Mouse (Mus musculus): ENCODE results near the gene Hmga2. TPM values are rescaled to one million over a fixed set of nuclear protein-coding genes. Genes with fewer than 3 reads are reported as not detected.

Hmga2 gene
- polyA plus RNA-seq, 2 experiments = 3.4 to 5.4 TPM

GRCm38 (mm10) chr10:120418211-120418610 lies 58.1 kb downstream of the Hmga2 start:
- Histone ChIP-seq H3K9ac (replicated peaks) (no peak overlapping the region), H3K4me1 (replicated peaks; ENCODE audit: control insufficient read depth in 2 of 2, insufficient read depth in 2 of 2, low read length in 1 of 2) (peaks cover 0 to 13% of the 10 kb centered on the region in 2 experiments; a peak in 2 of 4 replicates), H3K36me3 (replicated peaks; ENCODE audit: control insufficient read depth, insufficient read depth, low read depth) (no peaks in the 10 kb centered on the region), H3K27ac (no peak overlapping the region), H3K27me3 (ENCODE audit: control insufficient read depth, insufficient read depth, low read length) (no peaks in the 10 kb centered on the region), H3K4me2 (ENCODE audit: low read depth) (no peak overlapping the region), H3K4me3 (ENCODE audit: insufficient read depth in 1 of 2, low read depth in 2 of 2, low read length in 2 of 2) (no peak overlapping the region), H3K9me3 (ENCODE audit: control insufficient read depth, low read length) (no peaks in the 10 kb centered on the region)
- TF ChIP-seq EP300 (IDR thresholded peaks at IDR 0.05; ENCODE audit: low read depth) (no peak), CTCF (IDR thresholded peaks at IDR 0.05; ENCODE audit: low read depth) (no peak)
- no peak for ATAC-seq (ENCODE audit: insufficient read depth)
- WGBS (ENCODE audit: insufficient replicate concordance) = 68% methylated on average over 7 of the region's 7 CpGs
- no peak for DNase-seq (ENCODE audit: low read depth in 3 of 3, low spot score in 3 of 3)

- Histone ChIP-seq H3K27ac (no peak overlapping the region), H3K27me3 (ENCODE audit: control insufficient read depth, insufficient read depth, low read length) (no peaks in the 10 kb centered on the region), H3K4me3 (ENCODE audit: insufficient read depth in 1 of 2, low read depth in 2 of 2, low read length in 2 of 2) (no peak overlapping the region), H3K36me3 (replicated peaks; ENCODE audit: control insufficient read depth, insufficient read depth, low read depth) (no peaks in the 10 kb centered on the region), H3K9me3 (ENCODE audit: control insufficient read depth, low read length) (no peaks in the 10 kb centered on the region), H3K9ac (replicated peaks) (no peak overlapping the region), H3K4me2 (ENCODE audit: low read depth) (no peak overlapping the region), H3K4me1 (replicated peaks; ENCODE audit: control insufficient read depth in 2 of 2, insufficient read depth in 2 of 2, low read length in 1 of 2) (peaks cover 0 to 13% of the 10 kb centered on the region in 2 experiments; a peak in 2 of 4 replicates)
- TF ChIP-seq CTCF (IDR thresholded peaks at IDR 0.05; ENCODE audit: low read depth) (no peak), EP300 (IDR thresholded peaks at IDR 0.05; ENCODE audit: low read depth) (no peak)
- WGBS (ENCODE audit: insufficient replicate concordance) = 47% methylated on average over 7 of the region's 7 CpGs
- DNase-seq (ENCODE audit: low read depth in 3 of 3, low spot score in 3 of 3) (peak in 2 of 3 experiments; percentile 14 to 28), ATAC-seq (ENCODE audit: insufficient read depth) (peak; percentile 70)
Observed at GRCm38 (mm10) chr10:120417488-120418118, 58.7 kb downstream of the Hmga2 start.

- no peak for TF ChIP-seq EP300 (IDR thresholded peaks at IDR 0.05; ENCODE audit: low read depth)
- no peak for TF ChIP-seq CTCF (IDR thresholded peaks at IDR 0.05; ENCODE audit: low read depth)
- Histone ChIP-seq H3K27me3 (ENCODE audit: control insufficient read depth, insufficient read depth, low read length) (no peaks in the 10 kb centered on the region), H3K9me3 (ENCODE audit: control insufficient read depth, low read length) (no peaks in the 10 kb centered on the region), H3K4me2 (ENCODE audit: low read depth) (no peak overlapping the region), H3K4me3 (ENCODE audit: insufficient read depth in 1 of 2, low read depth in 2 of 2, low read length in 2 of 2) (no peak overlapping the region), H3K27ac (no peak overlapping the region), H3K36me3 (replicated peaks; ENCODE audit: control insufficient read depth, insufficient read depth, low read depth) (no peaks in the 10 kb centered on the region), H3K4me1 (replicated peaks; ENCODE audit: control insufficient read depth in 2 of 2, insufficient read depth in 2 of 2, low read length in 1 of 2) (peaks cover 0 to 13% of the 10 kb centered on the region in 2 experiments; a peak in 2 of 4 replicates), H3K9ac (replicated peaks) (no peak overlapping the region)
- 61% methylated on average over 5 of the region's 5 CpGs for WGBS (ENCODE audit: insufficient replicate concordance)
- DNase-seq (ENCODE audit: low read depth in 3 of 3, low spot score in 3 of 3) = no peak
- no peak for ATAC-seq (ENCODE audit: insufficient read depth)
Observed at GRCm38 (mm10) chr10:120417116-120417487, 59.2 kb downstream of the Hmga2 start.

- H3K27ac ChIP-seq = no peak overlapping the region
- ATAC-seq (ENCODE audit: insufficient read depth) = no peak
- no peak overlapping the region for H3K4me3 ChIP-seq (ENCODE audit: insufficient read depth in 1 of 2, low read depth in 2 of 2, low read length in 2 of 2)
- no peaks in the 10 kb centered on the region for H3K27me3 ChIP-seq (ENCODE audit: control insufficient read depth, insufficient read depth, low read length)
- WGBS (ENCODE audit: insufficient replicate concordance) = 70% methylated on average over 12 of the region's 12 CpGs
- H3K4me2 ChIP-seq (ENCODE audit: low read depth) = no peak overlapping the region
- no peaks in the 10 kb centered on the region for H3K36me3 ChIP-seq (replicated peaks; ENCODE audit: control insufficient read depth, insufficient read depth, low read depth)
- DNase-seq (ENCODE audit: low read depth in 3 of 3, low spot score in 3 of 3) = no peak
- no peak overlapping the region for H3K9ac ChIP-seq (replicated peaks)
- H3K9me3 ChIP-seq (ENCODE audit: control insufficient read depth, low read length) = no peaks in the 10 kb centered on the region
- TF ChIP-seq CTCF (IDR thresholded peaks at IDR 0.05; ENCODE audit: low read depth) (no peak), EP300 (IDR thresholded peaks at IDR 0.05; ENCODE audit: low read depth) (no peak)
- peaks cover 0 to 13% of the 10 kb centered on the region in 2 experiments; a peak in 2 of 4 replicates for H3K4me1 ChIP-seq (replicated peaks; ENCODE audit: control insufficient read depth in 2 of 2, insufficient read depth in 2 of 2, low read length in 1 of 2)
Observed at GRCm38 (mm10) chr10:120416628-120417027, 59.6 kb downstream of the Hmga2 start.

- WGBS (ENCODE audit: insufficient replicate concordance) = 59% methylated on average over 5 of the region's 5 CpGs
- no peak overlapping the region for H3K4me3 ChIP-seq (ENCODE audit: insufficient read depth in 1 of 2, low read depth in 2 of 2, low read length in 2 of 2)
- ATAC-seq (ENCODE audit: insufficient read depth) (no peak), DNase-seq (ENCODE audit: low read depth in 3 of 3, low spot score in 3 of 3) (no peak)
- no peak overlapping the region for H3K27ac ChIP-seq
- H3K9me3 ChIP-seq (ENCODE audit: control insufficient read depth, low read length) = no peaks in the 10 kb centered on the region
- H3K36me3 ChIP-seq (replicated peaks; ENCODE audit: control insufficient read depth, insufficient read depth, low read depth) = no peaks in the 10 kb centered on the region
- TF ChIP-seq EP300 (IDR thresholded peaks at IDR 0.05; ENCODE audit: low read depth) (no peak), CTCF (IDR thresholded peaks at IDR 0.05; ENCODE audit: low read depth) (no peak)
- H3K27me3 ChIP-seq (ENCODE audit: control insufficient read depth, insufficient read depth, low read length) = no peaks in the 10 kb centered on the region
- H3K4me1 ChIP-seq (replicated peaks; ENCODE audit: control insufficient read depth in 2 of 2, insufficient read depth in 2 of 2, low read length in 1 of 2) = peaks cover 0 to 11% of the 10 kb centered on the region in 2 experiments; a peak in 2 of 4 replicates
- no peak overlapping the region for H3K9ac ChIP-seq (replicated peaks)
- H3K4me2 ChIP-seq (ENCODE audit: low read depth) = no peak overlapping the region
Observed at GRCm38 (mm10) chr10:120412215-120412614, 64.1 kb downstream of the Hmga2 start.

Data from liver, embryonic 14.5 days (tissue).